ENCODE assay signal across 8 mouse cellular contexts in genomic region chr13:101765976-101766375, GRCm38 (mm10). TPM values are rescaled to one million over a fixed set of nuclear protein-coding genes. Genes with fewer than 3 reads are reported as not detected.
DNase-seq lines count a peak whose midpoint lies in the region; ATAC-seq lines count a peak whose summit lies in the region.

No protein-coding gene starts in this region.

- peaks cover 16% of the 10 kb centered on the region for H3K4me1 ChIP-seq in neural tube, embryonic 11.5 days (ENCODE audit: control insufficient read depth, insufficient read depth, low read length)
- H3K4me1 ChIP-seq in forebrain, embryonic 10.5 days: peaks cover 63% of the 10 kb centered on the region
- H3K4me1 ChIP-seq in limb, embryonic 13.5 days: peaks cover 44% of the 10 kb centered on the region
- peaks cover 42% of the 10 kb centered on the region for H3K4me1 ChIP-seq in stomach, embryonic 15.5 days

- H3K36me3 ChIP-seq in neural tube, embryonic 11.5 days (ENCODE audit: control insufficient read depth, insufficient read depth, low read length): no peaks in the 10 kb centered on the region
- no peaks in the 10 kb centered on the region for H3K36me3 ChIP-seq in forebrain, embryonic 10.5 days (replicated peaks)
- no peaks in the 10 kb centered on the region for H3K36me3 ChIP-seq in limb, embryonic 13.5 days
- no peaks in the 10 kb centered on the region for H3K36me3 ChIP-seq in stomach, embryonic 15.5 days

- H3K4me3 ChIP-seq in neural tube, embryonic 11.5 days (ENCODE audit: low read depth, low read length): peak overlapping the region; percentile 88
- H3K4me3 ChIP-seq in forebrain, embryonic 10.5 days: peak overlapping the region; percentile 89
- peak overlapping the region; percentile 81 for H3K4me3 ChIP-seq in limb, embryonic 13.5 days
- peak overlapping the region; percentile 98 for H3K4me3 ChIP-seq in stomach, embryonic 15.5 days (replicated peaks)

- intact Hi-C loops in left cerebral cortex, postnatal 4 days (cut with DNase I): loop anchor here (10.0 kb wide), 1 partner anchor 569 kb away; no protein-coding TSS in a partner anchor

- H3K9ac ChIP-seq in neural tube, embryonic 11.5 days (ENCODE audit: low read length): no peak overlapping the region
- H3K9ac ChIP-seq in limb, embryonic 13.5 days: peak overlapping the region; percentile 92
- peak overlapping the region; percentile 99; the same call in 1 of the 2 replicates for H3K9ac ChIP-seq in stomach, embryonic 15.5 days

- 34% methylated on average over 3 of the region's 3 CpGs for WGBS in neural tube, embryonic 11.5 days
- WGBS in forebrain, embryonic 10.5 days: 49% methylated on average over 3 of the region's 3 CpGs
- WGBS in limb, embryonic 13.5 days: 22% methylated on average over 3 of the region's 3 CpGs
- 6% methylated on average over 3 of the region's 3 CpGs for WGBS in stomach, embryonic 15.5 days

- no peak for ATAC-seq in neural tube, embryonic 11.5 days (ENCODE audit: insufficient read depth, low FRiP score, low TSS enrichment)
- no peak for ATAC-seq in limb, embryonic 13.5 days (ENCODE audit: low FRiP score, low read depth)
- ATAC-seq in stomach, embryonic 15.5 days (ENCODE audit: insufficient read depth, low FRiP score, low read depth): no peak

- no peaks in the 10 kb centered on the region for H3K9me3 ChIP-seq in neural tube, embryonic 11.5 days (ENCODE audit: control insufficient read depth, low read length)
- H3K9me3 ChIP-seq in forebrain, embryonic 10.5 days: no peaks in the 10 kb centered on the region
- H3K9me3 ChIP-seq in limb, embryonic 13.5 days: no peaks in the 10 kb centered on the region
- no peaks in the 10 kb centered on the region for H3K9me3 ChIP-seq in stomach, embryonic 15.5 days

- no peak for DNase-seq in neural tube, embryonic 11.5 days (ENCODE audit: low spot score)
- no peak for DNase-seq in neural tube, embryonic 10.5 days (ENCODE audit: extremely low spot score, low spot score)
- DNase-seq in forebrain, embryonic 10.5 days (ENCODE audit: extremely low spot score, low spot score): no peak
- no peak for DNase-seq in spleen, postnatal 10 days (ENCODE audit: low spot score in 2 of 2)
- DNase-seq in ovary, postnatal 14 days (ENCODE audit: low spot score): no peak
- DNase-seq in left cerebral cortex, postnatal 4 days: no peak

- H3K27me3 ChIP-seq in neural tube, embryonic 11.5 days (ENCODE audit: control insufficient read depth, insufficient read depth, low read length): no peaks in the 10 kb centered on the region
- H3K27me3 ChIP-seq in forebrain, embryonic 10.5 days (ENCODE audit: poor library complexity, severe bottlenecking): 0 out of 2 replicates have a peak, but pooled peaks cover 4% of the 10 kb centered on the region
- H3K27me3 ChIP-seq in limb, embryonic 13.5 days: peaks cover 12% of the 10 kb centered on the region; the same call in 1 of the 2 replicates
- H3K27me3 ChIP-seq in stomach, embryonic 15.5 days (replicated peaks): no peaks in the 10 kb centered on the region

- peak overlapping the region; percentile 63 for H3K4me2 ChIP-seq in neural tube, embryonic 11.5 days (ENCODE audit: low read depth)
- peak overlapping the region; percentile 78 for H3K4me2 ChIP-seq in limb, embryonic 13.5 days (replicated peaks)
- peak overlapping the region; percentile 83 for H3K4me2 ChIP-seq in stomach, embryonic 15.5 days

- no peak overlapping the region for H3K27ac ChIP-seq in neural tube, embryonic 11.5 days (ENCODE audit: low read depth, low read length)
- no peak overlapping the region for H3K27ac ChIP-seq in forebrain, embryonic 10.5 days
- H3K27ac ChIP-seq in limb, embryonic 13.5 days: no peak overlapping the region
- no peak overlapping the region for H3K27ac ChIP-seq in stomach, embryonic 15.5 days

RNA-seq across cellular contexts. Expression of gene Pik3r1, which starts 2.0 kb away (rescaled TPM):
- polyA plus RNA-seq in neural tube, embryonic 11.5 days (2014; fragmentation: Nextera tagmentation; extraction: Ambion mirVana): 25.1 and 25.5 TPM in 2 replicates
- 11.5 and 12.5 TPM in 2 replicates for polyA plus RNA-seq in forebrain, embryonic 10.5 days (2016; fragmentation: Nextera tagmentation; extraction: Ambion mirVana)
- 44.4 TPM in 2 replicates for polyA plus RNA-seq in limb, embryonic 13.5 days (2015; fragmentation: Nextera tagmentation; extraction: Ambion mirVana)
- polyA plus RNA-seq in stomach, embryonic 15.5 days (2015; fragmentation: Nextera tagmentation; extraction: Ambion mirVana): 49.6 and 55.0 TPM in 2 replicates
- 100 to 1,000 TPM; 188 to 214 TPM for total RNA-seq in left cerebral cortex, postnatal 4 days (2021)
